Mouse (Mus musculus) telencephalon, adult 2 months (tissue): ENCODE measurements at regions not wholly inside any gene's neighbourhood (a gene's known extent, or its start where the extent isn't known, plus 50 kb on each side); places are given as distances from the start of the nearest gene placed in this dataset.

Source experiments
- DNase-seq: peaks from one replicate; pipeline ENCODE4 v3.0.0-alpha.2; 2011; ENCODE audit warnings: low read depth, low spot score

GRCm38 (mm10) chr9:87649015-87649978, 81.8 kb downstream of the Tbx18 start:
- DNase-seq, result no peak

DNA sequence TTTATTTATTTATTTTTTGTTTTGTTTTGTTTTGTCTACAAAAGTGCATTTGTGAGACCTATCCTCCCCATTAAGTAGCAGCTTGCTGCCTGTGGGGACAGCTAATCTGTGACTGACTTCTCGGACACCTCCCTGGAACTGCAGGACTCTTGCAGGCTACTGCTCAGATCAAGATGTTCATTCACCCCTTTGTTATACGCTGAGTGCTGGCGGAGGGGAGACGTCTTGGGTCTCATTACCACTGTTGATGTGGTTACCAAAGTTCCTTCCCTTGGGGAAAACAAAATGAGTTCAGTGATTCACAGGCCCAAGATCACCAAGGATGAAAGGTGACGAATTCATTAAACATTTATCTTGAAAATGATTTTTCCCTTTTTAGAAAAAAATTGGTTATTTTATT, 82.7 kb downstream of the Tbx18 start:
- DNase-seq, result no peak

GRCm38 (mm10) chr9:87645032-87645431, 86.0 kb downstream of the Tbx18 start:
- DNase-seq, result no peak

DNA sequence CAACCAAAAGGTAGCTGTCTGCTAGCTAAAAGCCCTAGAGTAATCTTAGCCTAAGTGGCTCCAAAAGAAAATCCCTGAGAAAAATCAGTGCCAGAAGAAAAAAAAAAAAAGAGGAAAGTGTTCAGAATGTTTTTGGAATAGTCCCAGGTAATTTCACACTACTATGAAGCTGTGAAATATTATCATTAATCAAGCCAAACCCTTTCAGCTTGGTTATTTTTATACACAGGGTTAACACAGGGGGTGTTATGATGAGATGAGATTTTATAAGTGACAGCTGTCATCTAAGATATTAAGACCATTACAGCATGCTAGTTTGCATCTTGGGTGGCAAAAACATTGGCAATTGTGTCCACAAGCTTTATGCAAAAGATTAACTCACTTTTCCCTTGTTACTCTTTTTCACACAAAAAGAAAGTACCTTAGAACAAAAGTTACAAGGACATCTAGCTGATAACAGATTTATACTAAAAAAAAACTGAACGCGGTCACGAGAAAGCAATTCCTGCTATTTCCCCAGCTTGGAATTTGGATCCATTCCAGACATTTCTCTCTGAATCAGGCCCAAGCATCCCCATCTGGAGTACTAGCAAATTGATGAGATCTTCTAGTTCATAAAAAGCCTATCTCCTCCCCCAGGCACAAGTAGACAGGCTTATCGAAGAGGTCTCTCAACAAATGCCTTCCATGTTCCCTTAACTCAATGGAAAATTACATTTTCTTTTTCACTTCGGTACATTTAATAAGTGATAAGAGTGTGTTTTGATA, 97.0 kb downstream of the Tbx18 start:
- peak; percentile 24 for DNase-seq

DNA sequence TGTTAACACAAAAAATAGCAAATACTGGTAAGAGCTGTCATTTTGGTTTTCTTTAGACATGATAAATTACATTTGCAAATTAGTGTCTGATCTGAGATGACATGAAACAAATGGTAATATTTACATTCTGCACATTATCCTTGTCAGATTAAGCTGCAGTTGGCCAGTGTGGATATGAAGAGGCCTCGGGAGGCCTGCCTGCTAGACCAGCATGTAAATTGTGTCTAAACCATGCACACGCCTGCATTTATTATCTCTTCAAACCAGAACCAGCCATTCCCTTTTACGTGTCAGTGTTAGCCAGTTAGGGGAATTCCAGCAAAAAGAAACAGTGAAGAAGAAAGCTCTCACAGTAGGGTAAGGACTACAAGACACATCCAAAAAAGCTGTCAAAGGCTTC, 104.6 kb downstream of the Tbx18 start:
- DNase-seq, result no peak

GRCm38 (mm10) chr9:87618238-87618673, 112.8 kb downstream of the Tbx18 start:
- DNase-seq, result no peak

GRCm38 (mm10) chr9:87607878-87608631, 123.0 kb downstream of the Tbx18 start:
- no peak for DNase-seq

GRCm38 (mm10) chr9:87575591-87575990, 155.5 kb downstream of the Tbx18 start:
- DNase-seq, result no peak

DNA sequence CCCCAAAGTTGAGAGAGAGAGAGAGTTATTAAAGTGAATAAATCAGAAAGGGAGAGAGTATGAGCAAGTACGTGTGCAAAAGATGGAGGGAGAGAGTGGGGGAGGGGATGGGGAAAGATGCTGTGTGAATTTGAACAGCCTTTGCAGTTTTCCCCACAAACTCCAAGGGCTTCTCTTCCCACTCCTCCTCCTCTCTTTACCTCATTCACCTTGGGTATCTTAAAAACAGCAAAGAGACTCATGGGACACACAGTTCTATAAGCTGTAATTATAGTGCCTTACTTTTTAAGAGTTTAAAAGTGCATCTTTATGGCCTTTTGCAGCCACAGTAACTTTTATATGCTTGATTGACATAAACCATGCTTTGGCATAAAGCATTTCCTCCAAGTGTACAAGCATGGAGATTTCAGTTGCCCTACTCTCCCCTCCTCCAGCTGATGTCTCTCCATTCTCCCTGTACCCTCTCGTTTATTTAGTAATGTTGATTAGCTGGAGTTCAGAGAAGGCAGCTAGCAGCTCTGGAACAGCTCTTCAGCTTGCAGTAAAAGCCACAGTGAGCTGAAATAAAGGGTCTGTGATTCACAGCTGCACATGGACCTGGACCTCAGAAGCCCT, 156.7 kb downstream of the Tbx18 start:
- DNase-seq, result no peak

DNA sequence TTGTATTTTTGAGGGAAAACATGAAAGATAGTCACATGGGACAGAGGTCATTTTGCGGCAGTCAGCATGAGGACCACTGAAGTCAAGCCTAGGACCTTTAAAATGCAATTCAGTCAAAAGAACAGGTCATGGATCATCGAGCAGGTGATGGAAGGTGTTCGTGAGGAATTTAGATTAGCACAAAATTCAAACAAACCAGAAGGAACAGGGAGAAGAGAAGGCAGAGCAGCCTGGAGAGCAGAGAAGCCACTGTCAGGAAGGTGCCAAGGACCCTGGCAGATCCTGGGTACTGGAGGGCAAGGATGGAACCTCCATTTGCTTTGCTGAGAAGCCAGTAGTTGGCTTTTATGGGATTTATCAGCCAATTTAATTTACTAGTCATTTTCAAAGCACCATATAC, 167.8 kb downstream of the Tbx18 start:
- DNase-seq, result no peak

GRCm38 (mm10) chr9:87562796-87563195, 168.3 kb downstream of the Tbx18 start:
- DNase-seq, result no peak

GRCm38 (mm10) chr9:87557841-87558240, 173.2 kb downstream of the Tbx18 start:
- no peak for DNase-seq

DNA sequence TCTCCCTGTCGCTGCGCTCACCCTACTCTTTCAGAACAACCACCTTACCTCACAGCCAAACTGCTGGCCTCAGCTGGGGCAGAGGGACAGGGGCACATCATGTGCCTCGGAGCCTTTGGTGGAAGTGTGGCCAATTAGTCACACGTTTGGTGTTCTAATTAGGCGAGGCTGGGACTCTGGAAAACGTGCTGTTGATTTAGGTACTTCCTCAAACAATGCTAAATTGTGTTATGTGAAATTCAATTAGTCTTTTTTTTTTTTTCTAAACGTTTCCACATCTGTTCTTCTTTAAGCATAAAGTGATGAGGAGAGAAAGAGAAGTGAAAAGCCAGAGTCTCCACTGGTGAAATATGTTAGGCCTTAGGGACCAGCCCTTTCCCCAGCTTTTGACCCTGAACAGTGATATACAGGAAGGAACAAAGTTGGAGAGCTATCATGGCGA, 174.1 kb downstream of the Tbx18 start:
- no peak for DNase-seq

- DNase-seq, result no peak
Measured at GRCm38 (mm10) chr9:87556552-87556951, 174.5 kb downstream of the Tbx18 start.

GRCm38 (mm10) chr9:87533182-87533581, 197.9 kb downstream of the Tbx18 start:
- DNase-seq, result no peak

- DNase-seq, result no peak
Measured at GRCm38 (mm10) chr9:87529908-87530307, 201.2 kb downstream of the Tbx18 start.

DNA sequence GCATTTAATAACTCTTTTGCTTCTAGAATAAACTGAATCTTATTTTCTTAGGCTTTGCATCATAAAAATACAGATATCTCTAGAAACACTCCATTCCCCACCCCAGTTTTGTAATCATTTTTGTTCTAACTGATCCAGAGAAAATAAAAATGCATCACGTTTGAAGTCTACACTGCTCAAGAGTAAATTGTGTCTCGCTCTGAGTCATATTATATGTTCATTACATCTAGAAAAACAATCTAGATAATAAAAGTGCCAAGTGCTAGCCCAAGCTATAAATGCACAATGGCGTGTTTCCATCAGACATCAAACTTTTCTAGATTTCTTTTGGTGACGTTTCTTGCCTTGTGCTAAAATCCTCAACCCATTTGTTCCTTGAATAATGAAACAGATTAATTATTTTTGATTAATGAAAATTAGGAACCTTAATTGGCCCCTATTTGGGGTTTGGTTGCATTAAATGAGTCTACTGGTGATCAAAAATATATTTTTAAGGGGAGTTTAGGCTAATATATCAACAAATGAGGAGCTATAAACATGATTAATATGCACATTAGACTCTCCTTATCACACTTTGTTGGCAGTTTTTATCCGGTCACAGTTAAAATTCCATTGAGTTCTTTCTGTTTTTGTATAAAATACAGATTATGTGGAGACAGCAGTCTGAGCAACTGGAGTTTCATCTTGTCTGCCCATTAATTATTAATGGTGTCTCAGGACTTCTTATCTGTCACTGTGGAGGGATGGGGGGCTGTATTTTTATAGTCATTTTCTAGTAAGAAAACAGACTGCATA, 206.0 kb downstream of the Tbx18 start:
- no peak for DNase-seq

- no peak for DNase-seq
Measured at GRCm38 (mm10) chr9:87510683-87511082, 220.4 kb downstream of the Tbx18 start.

GRCm38 (mm10) chr9:87504673-87505385, 226.2 kb downstream of the Tbx18 start:
- DNase-seq, result no peak

- no peak for DNase-seq
Measured at GRCm38 (mm10) chr9:87464141-87464540, 208.8 kb upstream of the Cep162 start.
